Comparison of ENCODE assay signal across 8 mouse cellular contexts in genomic region chr11:117108595-117108994, GRCm38 (mm10). TPM values are rescaled to one million over a fixed set of nuclear protein-coding genes. Genes with fewer than 3 reads are reported as not detected.
DNase-seq lines count a peak whose midpoint lies in the region; ATAC-seq and TF ChIP-seq lines count a peak whose summit lies in the region.

No protein-coding gene starts in this region.

- no peaks in the 10 kb centered on the region for H3K36me3 ChIP-seq in forebrain, embryonic 14.5 days (ENCODE audit: control insufficient read depth, insufficient read depth, low read length)
- no peaks in the 10 kb centered on the region for H3K36me3 ChIP-seq in forebrain, embryonic 11.5 days (ENCODE audit: control insufficient read depth, insufficient read depth, low read length)
- no peaks in the 10 kb centered on the region for H3K36me3 ChIP-seq in lung, embryonic 14.5 days (ENCODE audit: insufficient read depth)

- H3K9ac ChIP-seq in forebrain, embryonic 14.5 days (ENCODE audit: low read length), result no peak overlapping the region
- H3K9ac ChIP-seq in forebrain, embryonic 11.5 days (ENCODE audit: low read length), result no peak overlapping the region
- no peak overlapping the region for H3K9ac ChIP-seq in lung, embryonic 14.5 days

- H3K9me3 ChIP-seq in forebrain, embryonic 14.5 days (replicated peaks; ENCODE audit: control insufficient read depth, low read length), result no peaks in the 10 kb centered on the region
- H3K9me3 ChIP-seq in forebrain, embryonic 11.5 days (ENCODE audit: control insufficient read depth, low read length), result no peaks in the 10 kb centered on the region
- no peaks in the 10 kb centered on the region for H3K9me3 ChIP-seq in lung, embryonic 14.5 days (ENCODE audit: low read depth, low read length)

- peak overlapping the region; percentile 28; the same call in 1 of the 2 replicates for H3K27ac ChIP-seq in forebrain, embryonic 14.5 days (ENCODE audit: low read depth, low read length)
- no peak overlapping the region for H3K27ac ChIP-seq in forebrain, embryonic 11.5 days (ENCODE audit: low read depth, low read length)
- H3K27ac ChIP-seq in lung, embryonic 14.5 days (ENCODE audit: low read depth), result peak overlapping the region; percentile 55; the same call in 1 of the 2 replicates

- peaks cover 15% of the 10 kb centered on the region for H3K4me1 ChIP-seq in forebrain, embryonic 14.5 days (ENCODE audit: control insufficient read depth, insufficient read depth, low read length)
- H3K4me1 ChIP-seq in forebrain, embryonic 11.5 days (replicated peaks; ENCODE audit: control insufficient read depth, insufficient read depth, low read length), result peaks cover 3% of the 10 kb centered on the region
- H3K4me1 ChIP-seq in lung, embryonic 14.5 days (ENCODE audit: insufficient read depth), result peaks cover 16% of the 10 kb centered on the region

- H3K4me3 ChIP-seq in forebrain, embryonic 14.5 days (ENCODE audit: low read depth, low read length), result no peak overlapping the region
- no peak overlapping the region for H3K4me3 ChIP-seq in forebrain, embryonic 11.5 days (ENCODE audit: low read depth, low read length)
- no peak overlapping the region for H3K4me3 ChIP-seq in lung, embryonic 14.5 days (ENCODE audit: low read depth, low read length)

- peak; percentile 40; the same call in 1 of the 2 replicates for ATAC-seq in forebrain, embryonic 14.5 days
- ATAC-seq in forebrain, embryonic 11.5 days (replicated peaks; ENCODE audit: low FRiP score), result no peak
- ATAC-seq in lung, embryonic 14.5 days (ENCODE audit: insufficient read depth), result peak; percentile 45; the same call in 1 of the 2 replicates

- intact Hi-C loops in heart, postnatal 10 days (cut with DNase I), result no loop called here

- TF ChIP-seq CTCF in lung, embryonic 14.5 days (IDR thresholded peaks at IDR 0.05; ENCODE audit: low read depth), result no peak

- no peak overlapping the region for H3K4me2 ChIP-seq in forebrain, embryonic 14.5 days (ENCODE audit: low read length)
- H3K4me2 ChIP-seq in forebrain, embryonic 11.5 days (ENCODE audit: low read depth, low read length, severe bottlenecking), result no peak overlapping the region
- no peak overlapping the region for H3K4me2 ChIP-seq in lung, embryonic 14.5 days

- WGBS in forebrain, embryonic 14.5 days, result 42% methylated on average over 9 of the region's 9 CpGs
- WGBS in forebrain, embryonic 11.5 days, result 79% methylated on average over 9 of the region's 9 CpGs
- 29% methylated on average over 9 of the region's 9 CpGs for WGBS in lung, embryonic 14.5 days

- peak; percentile 85 for DNase-seq in forebrain, embryonic 14.5 days (ENCODE audit: low spot score)
- no peak for DNase-seq in forebrain, embryonic 11.5 days (ENCODE audit: low spot score)
- DNase-seq in MN1 (ENCODE audit: low spot score), result peak; percentile 92
- DNase-seq in cerebellum, postnatal 36 days, result peak; percentile 93 to 94
- peak; percentile 87 to 89 for DNase-seq in heart, postnatal 10 days
- peak; percentile 94 for DNase-seq in lung, embryonic 14.5 days
- peak; percentile 75 to 80 for DNase-seq in urinary bladder, postnatal 4 days (ENCODE audit: low spot score in 2 of 2)
- no peak for DNase-seq in embryo, embryonic 9.5 days (ENCODE audit: extremely low spot score)

- no peaks in the 10 kb centered on the region for H3K27me3 ChIP-seq in forebrain, embryonic 14.5 days (replicated peaks; ENCODE audit: control insufficient read depth, insufficient read depth, low read length)
- H3K27me3 ChIP-seq in forebrain, embryonic 11.5 days (ENCODE audit: control insufficient read depth, insufficient read depth, low read length), result no peaks in the 10 kb centered on the region
- H3K27me3 ChIP-seq in lung, embryonic 14.5 days (ENCODE audit: insufficient read depth, low read length), result no peaks in the 10 kb centered on the region

RNA-seq across cellular contexts. Expression of gene Sec14l1, which starts 6.4 kb away (rescaled TPM):
- polyA plus RNA-seq in forebrain, embryonic 14.5 days (2014; fragmentation: Nextera tagmentation; extraction: Ambion mirVana), result 43.6 and 56.3 TPM in 2 replicates
- polyA plus RNA-seq in forebrain, embryonic 11.5 days (2014; fragmentation: Nextera tagmentation; extraction: Ambion mirVana), result 36.8 and 40.6 TPM in 2 replicates
- total RNA-seq in heart, postnatal 10 days (2021), result 10 to 100 TPM; 79.2 to 91.1 TPM
- 44.3 and 46.2 TPM in 2 replicates for polyA plus RNA-seq in lung, embryonic 14.5 days (2014; fragmentation: Nextera tagmentation; extraction: Ambion mirVana)

Comparison
In these comparisons a context has a peak if more than half of its experiments do, and no peak if none do; other contexts are left out.
1. DNase-seq: peak in forebrain, embryonic 14.5 days (single experiment), MN1 (single experiment), cerebellum, postnatal 36 days (2 of 2), heart, postnatal 10 days (2 of 2), lung, embryonic 14.5 days (single experiment) and urinary bladder, postnatal 4 days (2 of 2); none in forebrain, embryonic 11.5 days (single experiment) and embryo, embryonic 9.5 days (single experiment).